Mouse (Mus musculus): ENCODE measurements around the gene Tubb1. TPM values are rescaled to one million over a fixed set of nuclear protein-coding genes. Genes with fewer than 3 reads are reported as not detected.
A peak's percentile ranks its signal among the peaks of the same experiment; 100 is the strongest.

Gene Tubb1
- polyA plus RNA-seq, 1 experiment = not detected

DNA sequence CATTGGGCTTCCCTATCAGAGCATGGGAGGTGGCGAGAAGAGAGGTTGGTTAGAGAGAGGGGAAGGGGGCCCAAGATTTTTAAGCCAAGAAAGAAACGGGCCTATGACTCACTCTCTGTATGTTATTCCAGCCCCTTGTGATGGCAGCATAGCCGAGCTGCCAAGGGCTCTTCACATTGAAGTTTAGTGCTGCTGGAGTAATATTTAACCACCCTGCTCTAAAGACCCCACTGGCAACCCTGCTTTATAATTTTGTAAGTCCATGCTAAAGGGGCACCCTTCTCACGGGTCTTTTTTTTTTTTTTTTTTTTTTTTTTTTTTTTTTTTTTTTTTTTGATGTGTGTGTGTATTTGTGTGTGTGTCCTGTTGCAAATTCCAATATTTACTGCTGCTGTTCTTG, 8.6 kb upstream of the Tubb1 start:
- Histone ChIP-seq H3K36me3 (ENCODE audit: control insufficient read depth, insufficient read depth) (no peaks in the 10 kb centered on the region), H3K27me3 (ENCODE audit: control insufficient read depth, insufficient read depth, insufficient read length) (no peaks in the 10 kb centered on the region), H3K4me2 (ENCODE audit: low read depth) (no peak overlapping the region), H3K4me3 (no peak overlapping the region), H3K79me2 (ENCODE audit: control insufficient read depth, insufficient read depth) (peaks cover 7% of the 10 kb centered on the region), H3ac (ENCODE audit: control insufficient read depth, insufficient read length) (no peak overlapping the region)
- TF ChIP-seq TCF3 (IDR thresholded peaks at IDR 0.05; ENCODE audit: insufficient read length, low read depth) (no peak), E2F4 (IDR thresholded peaks at IDR 0.05; ENCODE audit: insufficient read depth) (no peak), TCF12 (IDR thresholded peaks at IDR 0.05; ENCODE audit: insufficient read depth, poor library complexity, severe bottlenecking) (no peak), MYOG (IDR thresholded peaks at IDR 0.05; ENCODE audit: control insufficient read depth in 1 of 3, insufficient read depth in 1 of 3, insufficient read length in 2 of 3, low read depth in 2 of 3) (no peak), MAX (IDR thresholded peaks at IDR 0.05; ENCODE audit: low read depth) (no peak)

DNA sequence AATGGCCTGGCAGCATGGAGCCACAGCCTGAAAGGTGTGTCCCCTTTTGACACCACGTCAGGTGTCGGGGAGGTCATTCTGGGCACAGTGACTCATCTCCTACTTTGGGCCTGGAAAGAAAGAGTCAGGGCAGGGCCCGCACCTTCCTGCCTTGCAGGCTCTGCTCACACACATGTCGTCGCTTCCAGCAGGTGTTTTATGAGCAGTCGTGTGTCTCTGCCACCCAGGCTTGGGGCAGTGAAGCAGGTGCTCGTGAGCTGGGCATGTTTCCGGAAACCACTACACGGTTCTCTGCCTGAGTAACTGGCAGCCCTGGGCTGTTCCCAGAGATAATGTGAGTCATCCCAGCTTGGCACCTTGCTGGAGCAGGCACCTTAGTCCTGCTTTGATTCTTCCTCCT, 8.0 kb upstream of the Tubb1 start:
- Histone ChIP-seq H3K27me3 (ENCODE audit: control insufficient read depth, insufficient read depth, insufficient read length) (no peaks in the 10 kb centered on the region), H3K36me3 (ENCODE audit: control insufficient read depth, insufficient read depth) (no peaks in the 10 kb centered on the region), H3K4me2 (ENCODE audit: low read depth) (no peak overlapping the region), H3K79me2 (ENCODE audit: control insufficient read depth, insufficient read depth) (peaks cover 7% of the 10 kb centered on the region), H3K4me3 (no peak overlapping the region), H3ac (ENCODE audit: control insufficient read depth, insufficient read length) (no peak overlapping the region)
- TF ChIP-seq POLR2A (IDR thresholded peaks at IDR 0.05; ENCODE audit: insufficient read length, low read depth) (no peak), TCF3 (IDR thresholded peaks at IDR 0.05; ENCODE audit: insufficient read length, low read depth) (peak; percentile 19), CEBPB (IDR thresholded peaks at IDR 0.05; ENCODE audit: insufficient read depth, poor library complexity, severe bottlenecking) (no peak), MYOG (IDR thresholded peaks at IDR 0.05; ENCODE audit: control insufficient read depth in 1 of 3, insufficient read depth in 1 of 3, insufficient read length in 2 of 3, low read depth in 2 of 3) (peak in 2 of 3 experiments; percentile 44 to 86), TCF12 (IDR thresholded peaks at IDR 0.05; ENCODE audit: insufficient read depth, poor library complexity, severe bottlenecking) (no peak), REST (IDR thresholded peaks at IDR 0.05; ENCODE audit: insufficient read depth, insufficient read length) (no peak), E2F4 (IDR thresholded peaks at IDR 0.05; ENCODE audit: insufficient read depth) (no peak), POLR2AphosphoS2 (IDR thresholded peaks at IDR 0.05; ENCODE audit: insufficient read length, low read depth) (no peak), SRF (IDR thresholded peaks at IDR 0.05; ENCODE audit: control insufficient read depth, insufficient read length, low read depth) (no peak), MAX (IDR thresholded peaks at IDR 0.05; ENCODE audit: low read depth) (no peak), USF1 (IDR thresholded peaks at IDR 0.05; ENCODE audit: low read depth) (no peak), MYOD1 (IDR thresholded peaks at IDR 0.05; ENCODE audit: control insufficient read depth in 1 of 3, insufficient read length in 2 of 3, low read depth in 2 of 3) (peak in 2 of 3 experiments; percentile 63 to 76)

DNA sequence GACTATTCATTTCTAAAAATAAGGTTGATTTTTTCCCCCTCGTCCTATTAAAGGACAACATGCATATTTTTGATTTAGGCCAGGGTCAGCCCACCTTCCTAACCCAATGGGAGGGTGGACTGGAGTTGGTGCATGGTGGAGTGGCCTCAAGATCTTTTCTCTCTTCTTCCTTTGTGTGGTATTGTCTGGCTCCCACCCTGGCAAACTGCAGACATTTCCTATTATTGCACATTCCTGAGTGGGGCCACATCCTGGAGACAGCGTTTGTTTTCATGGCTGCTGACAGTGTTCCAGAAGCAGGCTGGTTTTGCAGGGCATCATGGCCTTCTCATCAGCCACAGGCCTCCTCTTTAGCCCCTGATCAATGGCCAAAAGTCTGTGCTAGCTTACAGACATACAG, 7.4 kb upstream of the Tubb1 start:
- Histone ChIP-seq H3K27me3 (ENCODE audit: control insufficient read depth, insufficient read depth, insufficient read length) (no peaks in the 10 kb centered on the region), H3K4me2 (ENCODE audit: low read depth) (no peak overlapping the region), H3K36me3 (ENCODE audit: control insufficient read depth, insufficient read depth) (no peaks in the 10 kb centered on the region), H3K79me2 (ENCODE audit: control insufficient read depth, insufficient read depth) (peaks cover 6% of the 10 kb centered on the region), H3K4me3 (no peak overlapping the region), H3ac (ENCODE audit: control insufficient read depth, insufficient read length) (no peak overlapping the region)
- no peak for TF ChIP-seq E2F4 (IDR thresholded peaks at IDR 0.05; ENCODE audit: insufficient read depth)
- no peak for TF ChIP-seq USF1 (IDR thresholded peaks at IDR 0.05; ENCODE audit: low read depth)
- TF ChIP-seq MAX (IDR thresholded peaks at IDR 0.05; ENCODE audit: low read depth) = no peak
- no peak for TF ChIP-seq REST (IDR thresholded peaks at IDR 0.05; ENCODE audit: insufficient read depth, insufficient read length)
- no peak for TF ChIP-seq MYOD1 (IDR thresholded peaks at IDR 0.05; ENCODE audit: control insufficient read depth in 1 of 3, insufficient read length in 2 of 3, low read depth in 2 of 3)
- TF ChIP-seq CEBPB (IDR thresholded peaks at IDR 0.05; ENCODE audit: insufficient read depth, poor library complexity, severe bottlenecking) = no peak
- no peak for TF ChIP-seq TCF3 (IDR thresholded peaks at IDR 0.05; ENCODE audit: insufficient read length, low read depth)
- no peak for TF ChIP-seq POLR2AphosphoS2 (IDR thresholded peaks at IDR 0.05; ENCODE audit: insufficient read length, low read depth)
- TF ChIP-seq SRF (IDR thresholded peaks at IDR 0.05; ENCODE audit: control insufficient read depth, insufficient read length, low read depth) = no peak
- no peak for TF ChIP-seq TCF12 (IDR thresholded peaks at IDR 0.05; ENCODE audit: insufficient read depth, poor library complexity, severe bottlenecking)
- TF ChIP-seq POLR2A (IDR thresholded peaks at IDR 0.05; ENCODE audit: insufficient read length, low read depth) = no peak
- no peak for TF ChIP-seq MYOG (IDR thresholded peaks at IDR 0.05; ENCODE audit: control insufficient read depth in 1 of 3, insufficient read depth in 1 of 3, insufficient read length in 2 of 3, low read depth in 2 of 3)

DNA sequence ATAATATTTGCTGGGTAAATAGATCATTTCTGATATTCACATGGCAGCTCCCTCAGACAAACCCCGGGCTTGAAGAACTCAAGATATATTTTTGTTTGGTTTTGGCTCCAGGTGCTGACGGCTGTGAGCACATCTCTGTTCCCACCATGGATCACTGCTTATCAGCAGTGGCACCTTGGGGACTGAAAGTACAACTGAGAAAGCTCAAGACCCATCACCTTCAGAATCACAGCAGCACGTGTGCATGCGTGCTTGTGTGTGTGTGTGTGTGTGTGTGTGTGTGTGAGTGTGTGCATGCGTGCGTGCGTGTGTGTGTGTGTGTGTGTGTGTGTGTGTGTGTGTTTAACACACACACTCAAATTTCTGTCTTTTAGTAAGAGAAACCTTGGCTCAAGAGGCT, 6.1 kb upstream of the Tubb1 start:
- H3K4me3 ChIP-seq = no peak overlapping the region
- TF ChIP-seq POLR2AphosphoS2 (IDR thresholded peaks at IDR 0.05; ENCODE audit: insufficient read length, low read depth) = no peak
- no peak for TF ChIP-seq SRF (IDR thresholded peaks at IDR 0.05; ENCODE audit: control insufficient read depth, insufficient read length, low read depth)
- no peak for TF ChIP-seq POLR2A (IDR thresholded peaks at IDR 0.05; ENCODE audit: insufficient read length, low read depth)
- TF ChIP-seq MAX (IDR thresholded peaks at IDR 0.05; ENCODE audit: low read depth) = no peak
- TF ChIP-seq MYOD1 (IDR thresholded peaks at IDR 0.05; ENCODE audit: control insufficient read depth in 1 of 3, insufficient read length in 2 of 3, low read depth in 2 of 3) = no peak
- no peak for TF ChIP-seq TCF3 (IDR thresholded peaks at IDR 0.05; ENCODE audit: insufficient read length, low read depth)
- no peak for TF ChIP-seq REST (IDR thresholded peaks at IDR 0.05; ENCODE audit: insufficient read depth, insufficient read length)
- no peak for TF ChIP-seq TCF12 (IDR thresholded peaks at IDR 0.05; ENCODE audit: insufficient read depth, poor library complexity, severe bottlenecking)
- TF ChIP-seq E2F4 (IDR thresholded peaks at IDR 0.05; ENCODE audit: insufficient read depth) = no peak
- no peak for TF ChIP-seq CEBPB (IDR thresholded peaks at IDR 0.05; ENCODE audit: insufficient read depth, poor library complexity, severe bottlenecking)
- no peak for TF ChIP-seq MYOG (IDR thresholded peaks at IDR 0.05; ENCODE audit: control insufficient read depth in 1 of 3, insufficient read depth in 1 of 3, insufficient read length in 2 of 3, low read depth in 2 of 3)
- TF ChIP-seq USF1 (IDR thresholded peaks at IDR 0.05; ENCODE audit: low read depth) = no peak
- no peak overlapping the region for H3ac ChIP-seq (ENCODE audit: control insufficient read depth, insufficient read length)
- H3K79me2 ChIP-seq (ENCODE audit: control insufficient read depth, insufficient read depth) = no peaks in the 10 kb centered on the region
- no peak overlapping the region for H3K4me2 ChIP-seq (ENCODE audit: low read depth)
- H3K36me3 ChIP-seq (ENCODE audit: control insufficient read depth, insufficient read depth) = no peaks in the 10 kb centered on the region
- no peaks in the 10 kb centered on the region for H3K27me3 ChIP-seq (ENCODE audit: control insufficient read depth, insufficient read depth, insufficient read length)

DNA sequence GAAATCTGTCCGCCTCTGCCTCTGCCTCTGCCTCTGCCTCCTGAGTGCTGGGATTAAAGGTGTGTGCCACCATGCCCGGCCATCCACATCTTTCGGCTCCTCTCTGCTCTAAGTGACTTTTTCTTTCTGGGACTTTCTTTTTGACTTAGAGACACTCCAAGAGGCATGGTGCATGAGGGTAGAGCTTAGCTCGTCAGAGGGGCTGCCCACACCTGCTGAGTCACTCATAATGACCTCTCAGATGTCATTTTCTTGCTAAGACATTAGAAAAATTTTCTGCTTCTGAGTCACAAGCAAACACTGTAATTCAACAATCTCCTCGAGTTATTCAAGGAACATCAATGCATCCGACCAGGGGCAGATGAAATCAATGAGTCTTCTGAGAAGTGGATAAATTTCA, 5.5 kb upstream of the Tubb1 start:
- no peak overlapping the region for H3K4me2 ChIP-seq (ENCODE audit: low read depth)
- TF ChIP-seq MYOD1 (IDR thresholded peaks at IDR 0.05; ENCODE audit: control insufficient read depth in 1 of 3, insufficient read length in 2 of 3, low read depth in 2 of 3) = peak in 2 of 3 experiments; percentile 17 to 33
- no peak for TF ChIP-seq CEBPB (IDR thresholded peaks at IDR 0.05; ENCODE audit: insufficient read depth, poor library complexity, severe bottlenecking)
- H3K36me3 ChIP-seq (ENCODE audit: control insufficient read depth, insufficient read depth) = no peaks in the 10 kb centered on the region
- no peak overlapping the region for H3K4me3 ChIP-seq
- H3ac ChIP-seq (ENCODE audit: control insufficient read depth, insufficient read length) = no peak overlapping the region
- H3K79me2 ChIP-seq (ENCODE audit: control insufficient read depth, insufficient read depth) = no peaks in the 10 kb centered on the region
- no peaks in the 10 kb centered on the region for H3K27me3 ChIP-seq (ENCODE audit: control insufficient read depth, insufficient read depth, insufficient read length)

Measured in myocyte (in vitro differentiated cells).